Mouse (Mus musculus): Measurements from ENCODE around the gene Mfsd5.
A peak's percentile ranks its signal among the peaks of the same experiment; 100 is the strongest.

Gene Mfsd5

GRCm38 (mm10) chr15:102279092-102279782 is at the start of gene Mfsd5:
Gene Mfsd5, plus strand, starts transcription at chr15:102279454.
- peak; percentile 86 for DNase-seq

- DNase-seq, result no peak
Observed at GRCm38 (mm10) chr15:102230408-102231321, 48.6 kb upstream of the Mfsd5 start.

GRCm38 (mm10) chr15:102231748-102232147 is 47.5 kb upstream of the Mfsd5 start, which contains the start of gene Itgb7:
Gene Itgb7, minus strand, starts transcription at chr15:102231944.
- DNase-seq, result no peak

- no peak for DNase-seq
Observed at GRCm38 (mm10) chr15:102232764-102233163, 46.5 kb upstream of the Mfsd5 start.

GRCm38 (mm10) chr15:102233896-102234295 is 45.4 kb upstream of the Mfsd5 start:
- no peak for DNase-seq

- no peak for DNase-seq
Observed at GRCm38 (mm10) chr15:102235371-102236027, 43.8 kb upstream of the Mfsd5 start.

- DNase-seq, result no peak
Observed at GRCm38 (mm10) chr15:102238543-102239259, 40.6 kb upstream of the Mfsd5 start.

DNA sequence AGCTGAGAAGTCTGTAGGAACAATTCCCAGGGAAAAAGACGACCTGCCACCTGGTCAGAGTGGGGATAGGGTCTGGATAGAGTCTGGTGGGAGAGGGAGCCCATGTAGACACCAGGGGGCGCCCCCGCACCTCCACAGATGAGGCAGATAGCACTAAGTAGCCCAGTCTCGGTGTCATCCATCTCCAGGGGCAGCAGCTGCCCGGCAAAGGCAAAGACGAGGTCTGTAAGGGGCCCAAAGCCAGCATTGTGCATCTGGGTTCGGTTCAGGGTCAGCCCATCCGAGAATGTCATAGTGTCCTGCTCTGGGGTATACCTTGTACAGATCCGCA is 40.0 kb upstream of the Mfsd5 start:
- peak; percentile 77 for DNase-seq

DNA sequence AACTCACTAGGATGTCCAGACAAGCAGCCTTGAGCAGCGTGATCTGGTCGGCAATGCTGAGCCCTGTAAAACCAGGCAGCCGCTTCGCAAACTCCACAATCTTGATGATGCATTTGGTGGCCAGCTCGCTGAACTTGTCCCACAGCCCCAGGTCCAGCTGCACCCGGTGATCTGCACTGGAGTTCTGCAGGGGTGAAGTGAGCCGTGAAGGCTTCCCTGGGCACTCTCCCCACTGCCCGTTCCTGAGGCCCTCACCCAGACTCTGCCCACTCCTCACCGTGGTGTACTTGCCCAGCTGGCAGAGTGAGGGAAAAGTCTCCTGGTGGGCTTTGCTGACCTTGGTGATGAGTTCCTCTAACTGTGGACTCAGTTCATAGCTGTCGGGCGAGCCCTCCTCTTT is 39.4 kb upstream of the Mfsd5 start:
- DNase-seq, result no peak

GRCm38 (mm10) chr15:102240607-102241006 is 38.6 kb upstream of the Mfsd5 start:
- no peak for DNase-seq

- no peak for DNase-seq
Observed at GRCm38 (mm10) chr15:102242404-102243228, 36.6 kb upstream of the Mfsd5 start.

DNA sequence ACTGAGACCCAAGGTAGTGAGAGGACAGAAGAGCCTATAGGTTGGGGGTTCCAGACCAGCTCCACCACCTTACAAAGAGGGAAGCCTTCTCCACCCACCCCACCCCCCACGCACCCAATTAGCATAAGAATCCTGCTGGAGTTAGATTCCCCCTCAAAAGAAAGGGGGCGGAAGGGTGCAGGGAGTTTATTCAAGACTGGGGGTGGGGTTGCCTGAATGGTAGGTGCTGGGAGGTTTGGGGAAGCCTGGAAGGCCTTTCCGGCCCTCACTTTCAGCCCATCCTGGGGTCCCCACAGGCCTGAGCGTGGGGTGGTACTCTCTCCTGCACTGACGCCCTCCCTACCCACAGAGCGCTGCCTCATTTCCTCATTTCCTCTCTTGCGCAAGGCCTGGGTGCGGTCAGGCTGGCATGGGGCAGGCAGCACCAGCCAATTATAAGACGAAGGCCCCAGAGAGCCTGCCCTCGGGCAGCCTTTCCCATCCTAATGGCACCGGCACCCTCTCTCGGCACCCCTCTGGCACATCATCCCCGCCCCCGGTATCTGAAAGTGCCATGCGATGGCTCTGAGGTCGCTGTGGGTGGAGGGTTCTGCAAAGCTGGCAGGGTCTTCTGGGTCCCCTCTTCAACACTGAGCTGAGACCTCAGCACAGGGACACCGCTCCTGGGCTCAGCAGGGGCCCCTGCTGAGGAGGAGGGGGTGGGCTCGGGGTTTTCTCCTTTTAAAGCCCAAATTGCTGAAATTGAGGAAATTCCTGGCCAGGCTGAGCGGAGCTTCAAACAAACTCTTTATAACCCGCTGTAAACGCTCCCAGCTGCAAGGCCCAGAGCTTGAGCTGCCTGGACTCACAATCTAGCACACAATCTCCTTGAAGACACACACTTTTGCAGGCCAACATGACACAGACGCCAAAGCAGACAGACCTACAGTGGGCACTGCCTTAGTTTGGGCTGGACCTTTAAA is 35.7 kb upstream of the Mfsd5 start:
- DNase-seq, result no peak

- DNase-seq, result no peak
Observed at GRCm38 (mm10) chr15:102244306-102245191, 34.7 kb upstream of the Mfsd5 start.

DNA sequence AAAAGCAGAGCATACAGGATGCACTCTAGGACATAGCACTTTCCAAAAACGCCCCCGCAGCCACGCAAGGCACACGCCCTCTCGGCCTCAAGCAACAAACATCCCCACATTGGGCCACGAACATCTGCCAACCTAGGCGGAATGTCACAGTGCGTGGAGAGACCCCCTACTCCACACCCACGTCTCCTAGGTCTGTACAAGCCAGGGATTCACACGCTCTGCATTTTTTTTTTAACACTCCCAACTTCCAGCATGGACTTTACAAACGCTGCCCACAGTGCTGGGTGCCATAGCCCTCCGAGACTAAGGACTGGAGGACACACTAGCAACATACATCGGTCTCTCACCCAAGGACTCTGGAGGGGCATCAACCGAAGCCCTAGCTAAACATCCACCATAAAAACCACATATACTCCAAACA is 33.8 kb upstream of the Mfsd5 start:
- DNase-seq, result no peak

DNA sequence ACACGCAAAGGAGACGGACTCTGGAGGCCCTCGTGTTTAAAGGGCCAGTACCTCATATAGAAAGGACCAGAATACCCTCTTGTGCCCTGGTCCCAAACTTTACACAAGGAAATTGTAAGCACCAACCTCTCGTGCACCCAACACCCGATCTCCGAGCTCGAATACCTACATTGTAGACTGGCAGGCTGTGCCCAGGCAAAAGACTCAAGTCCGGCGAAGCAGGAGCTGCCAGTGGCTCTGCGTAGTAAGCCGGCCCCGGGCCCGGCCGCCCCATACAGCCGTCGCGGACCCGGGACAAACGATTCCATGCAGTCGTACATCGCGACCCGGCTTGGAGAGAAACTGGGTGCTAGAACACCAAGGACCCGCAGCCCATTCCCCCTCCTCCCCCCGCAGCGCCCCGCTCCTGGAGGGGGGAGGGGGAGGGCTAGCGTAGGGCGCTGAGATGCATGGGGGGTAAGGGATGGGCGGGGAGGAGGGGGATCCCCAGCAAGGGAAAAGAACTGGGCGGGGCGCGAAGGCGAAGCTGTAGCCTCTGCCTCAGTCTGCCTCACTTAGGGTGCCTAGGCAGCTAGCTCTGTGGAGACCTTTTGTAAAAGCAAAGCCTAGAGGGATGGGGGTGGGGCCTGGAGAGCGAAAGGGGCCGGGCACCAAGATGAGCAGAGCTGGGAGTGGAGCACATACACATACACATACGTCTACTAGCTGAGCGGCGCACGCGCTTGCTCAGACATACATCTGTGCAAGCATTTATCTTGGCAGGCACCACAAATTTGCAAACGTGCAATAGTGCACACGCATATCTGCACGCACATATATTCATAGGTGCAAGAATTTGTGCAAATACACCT is 33.1 kb upstream of the Mfsd5 start:
- peak; percentile 87 for DNase-seq

DNA sequence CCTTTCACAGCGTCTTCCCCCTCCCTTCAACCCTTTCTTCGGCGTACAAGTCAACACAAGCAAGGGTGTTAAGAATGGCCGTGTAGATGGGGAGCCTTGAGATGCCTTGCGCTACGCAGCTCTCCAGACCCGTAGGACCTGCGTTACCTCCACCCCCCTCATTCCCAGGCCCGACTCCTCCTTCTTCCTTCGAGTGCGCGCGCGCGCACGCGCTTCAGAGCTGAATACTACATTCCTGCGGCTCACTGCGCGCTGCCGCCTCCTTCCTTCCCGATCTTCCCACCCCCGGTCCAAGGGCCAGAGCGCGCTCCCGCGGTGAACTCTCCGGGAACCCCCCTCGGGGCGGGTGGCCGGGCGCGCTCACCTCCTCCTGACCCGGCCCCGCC is 32.4 kb upstream of the Mfsd5 start:
- peak; percentile 92 for DNase-seq

DNA sequence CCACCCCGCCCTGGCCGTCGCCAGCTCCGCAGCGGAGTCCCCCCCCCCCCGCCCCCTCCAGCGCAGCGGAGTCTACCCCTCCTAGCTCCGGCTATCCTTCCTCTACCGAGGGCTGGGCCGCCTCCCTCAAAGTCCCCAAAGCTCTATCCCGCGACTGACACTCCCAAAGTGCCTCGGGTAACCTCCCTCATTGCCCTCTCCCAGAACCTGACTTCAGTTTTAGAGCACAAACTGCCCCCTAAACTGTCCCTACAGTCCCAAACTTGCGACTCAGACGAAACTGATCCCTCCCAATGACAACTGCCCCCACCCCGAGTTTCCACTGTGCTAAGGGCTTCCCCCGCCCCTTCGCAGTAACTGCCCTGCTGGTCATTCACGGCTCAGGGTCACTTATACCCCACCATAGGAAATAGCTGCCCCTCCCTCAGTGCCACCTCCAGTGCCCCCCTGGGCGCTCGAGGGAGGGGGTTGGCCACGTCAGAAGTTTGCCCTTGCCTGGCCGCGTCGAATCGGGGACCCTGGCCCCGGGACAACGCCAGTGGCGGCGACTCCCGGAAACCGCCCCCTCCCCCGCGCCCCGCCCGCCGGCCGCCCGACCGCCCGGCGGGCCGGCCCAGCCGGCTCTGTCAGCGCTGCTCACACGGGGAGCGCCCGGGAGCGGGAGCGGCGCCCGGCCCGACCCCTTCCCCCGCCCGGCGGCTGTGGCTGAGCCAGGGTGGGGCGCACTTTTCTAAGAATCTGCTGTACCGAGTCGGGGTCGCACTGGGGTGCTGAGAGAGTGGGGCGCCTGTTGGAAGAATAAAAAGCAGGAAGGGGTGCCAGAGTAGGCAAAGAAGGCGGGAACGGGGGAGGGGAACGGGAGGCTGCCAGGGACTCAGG is 31.8 kb upstream of the Mfsd5 start:
- DNase-seq, result peak; percentile 55

Measured in layer of hippocampus, adult 9-11 months (tissue).